Mouse (Mus musculus) macrophage (primary cell): Measurements from ENCODE around the gene Pgrmc1. TPM values are rescaled to one million over a fixed set of nuclear protein-coding genes. Genes with fewer than 3 reads are reported as not detected.
A peak's percentile ranks its signal among the peaks of the same experiment; 100 is the strongest.
"Not testable (repeated sequence)": the region's sequence is repeated elsewhere in the genome, so short reads cannot be mapped to it uniquely, and the experiment has no call there.

Experiments
- H3K27ac ChIP-seq: fragments of 350-480 bp; formaldehyde crosslinking; 2 replicates; pipeline ENCODE4 v1.9.0; 2021
- H3K36me3 ChIP-seq: fragments of 350-480 bp; formaldehyde crosslinking; 2 replicates; pipeline ENCODE4 v1.9.0; 2021; ENCODE audit errors: inconsistent target
- H3K4me3 ChIP-seq: fragments of 350-480 bp; formaldehyde crosslinking; 2 replicates; pipeline ENCODE4 v1.9.0; 2021; ENCODE audit errors: inconsistent target
- H3K79me2 ChIP-seq: fragments of 350-480 bp; formaldehyde crosslinking; 2 replicates; pipeline ENCODE4 v1.9.0; 2021; ENCODE audit errors: inconsistent target
- WGBS: methylation state at CpG from one replicate; pipeline ENCODE4 v1.1.7; 2026; ENCODE audit warnings: inconsistent platforms; ENCODE audit not compliant: missing documents; 5-methylcytosine and 5-hydroxymethylcytosine counted together
- polyA plus RNA-seq: library from polyadenylated mRNA; stranded (reverse); fragments of 250-400 nt; gene quantifications from 3 replicates; pipeline ENCODE4 v1.2.4, GENCODE M21; 2018; ENCODE audit warnings: inconsistent platforms

Gene Pgrmc1
- polyA plus RNA-seq, 1 experiment from 2014 or later, result 83.3 TPM

GRCm38 (mm10) chrX:36591539-36591938, 6.5 kb upstream of the Pgrmc1 start:
- no peaks in the 10 kb centered on the region for H3K79me2 ChIP-seq
- WGBS, result 85% methylated on average over 4 of the region's 4 CpGs
- H3K4me3 ChIP-seq, result no peak overlapping the region
- H3K27ac ChIP-seq, result no peak overlapping the region
- no peaks in the 10 kb centered on the region for H3K36me3 ChIP-seq

- Histone ChIP-seq H3K27ac (no peak overlapping the region), H3K4me3 (no peak overlapping the region), H3K36me3 (no peaks in the 10 kb centered on the region), H3K79me2 (no peaks in the 10 kb centered on the region)
- WGBS, result 75% methylated on average over 2 of the region's 3 CpGs
Measured at GRCm38 (mm10) chrX:36595247-36595646, 2.8 kb upstream of the Pgrmc1 start.

- H3K4me3 ChIP-seq, H3K79me2 ChIP-seq, H3K27ac ChIP-seq, H3K36me3 ChIP-seq: not testable (repeated sequence)
- 94% methylated on average over 3 of the region's 5 CpGs for WGBS
Measured at GRCm38 (mm10) chrX:36596483-36597120, 1.4 kb upstream of the Pgrmc1 start.

- peak overlapping the region; percentile 45 for H3K4me3 ChIP-seq
- WGBS, result 30% methylated on average over 32 of the region's 41 CpGs
- H3K79me2 ChIP-seq, result no peaks in the 10 kb centered on the region
- H3K36me3 ChIP-seq, result no peaks in the 10 kb centered on the region
- no peak overlapping the region for H3K27ac ChIP-seq
Measured at GRCm38 (mm10) chrX:36598390-36598810, 394 bp downstream of the Pgrmc1 start.

- Histone ChIP-seq H3K79me2 (no peaks in the 10 kb centered on the region), H3K27ac (no peak overlapping the region), H3K36me3 (no peaks in the 10 kb centered on the region), H3K4me3 (peak overlapping the region; percentile 45)
- WGBS, result 36% methylated on average over 13 of the region's 14 CpGs
Measured at GRCm38 (mm10) chrX:36598861-36599344, 897 bp downstream of the Pgrmc1 start.

- 62% methylated on average over 3 of the region's 3 CpGs for WGBS
- H3K27ac ChIP-seq, result no peak overlapping the region
- H3K36me3 ChIP-seq, result no peaks in the 10 kb centered on the region
- H3K4me3 ChIP-seq, result no peak overlapping the region
- no peaks in the 10 kb centered on the region for H3K79me2 ChIP-seq
Measured at GRCm38 (mm10) chrX:36599656-36600055, 1.6 kb downstream of the Pgrmc1 start.

GRCm38 (mm10) chrX:36600066-36600465, 2.1 kb downstream of the Pgrmc1 start:
- H3K4me3 ChIP-seq, result no peak overlapping the region
- H3K79me2 ChIP-seq, result no peaks in the 10 kb centered on the region
- 72% methylated on average over 8 of the region's 8 CpGs for whole genome bisulfite sequencing
- H3K27ac ChIP-seq, result no peak overlapping the region
- H3K36me3 ChIP-seq, result no peaks in the 10 kb centered on the region

- Histone ChIP-seq H3K4me3 (no peak overlapping the region), H3K36me3 (no peaks in the 10 kb centered on the region), H3K27ac (no peak overlapping the region), H3K79me2 (no peaks in the 10 kb centered on the region)
- WGBS, result 85% methylated on average over 2 of the region's 2 CpGs
Measured at GRCm38 (mm10) chrX:36602926-36603325, 4.9 kb downstream of the Pgrmc1 start.

GRCm38 (mm10) chrX:36604040-36604439, 6.0 kb downstream of the Pgrmc1 start:
- WGBS, result 87% methylated on average over 4 of the region's 4 CpGs
- Histone ChIP-seq H3K4me3 (no peak overlapping the region), H3K27ac (no peak overlapping the region), H3K36me3 (no peaks in the 10 kb centered on the region), H3K79me2 (no peaks in the 10 kb centered on the region)

GRCm38 (mm10) chrX:36609117-36609516, 11.1 kb downstream of the Pgrmc1 start:
- Histone ChIP-seq H3K27ac (no peak overlapping the region), H3K36me3 (no peaks in the 10 kb centered on the region), H3K79me2 (no peaks in the 10 kb centered on the region), H3K4me3 (no peak overlapping the region)
- WGBS, result 96% methylated on average over 2 of the region's 2 CpGs

- Histone ChIP-seq H3K36me3 (no peaks in the 10 kb centered on the region), H3K4me3 (no peak overlapping the region), H3K79me2 (no peaks in the 10 kb centered on the region), H3K27ac (no peak overlapping the region)
- 81% methylated on average over 3 of the region's 3 CpGs for WGBS
Measured at GRCm38 (mm10) chrX:36628102-36628501, 30.1 kb downstream of the Pgrmc1 start.

GRCm38 (mm10) chrX:36630771-36631170, 32.8 kb downstream of the Pgrmc1 start:
- no peak overlapping the region for H3K4me3 ChIP-seq
- no peak overlapping the region for H3K27ac ChIP-seq
- WGBS, result 13% methylated on average over 1 of the region's 1 CpGs
- H3K79me2 ChIP-seq, result no peaks in the 10 kb centered on the region
- no peaks in the 10 kb centered on the region for H3K36me3 ChIP-seq

- Histone ChIP-seq H3K27ac (peak overlapping the region; percentile 46), H3K4me3 (no peak overlapping the region), H3K36me3 (no peaks in the 10 kb centered on the region), H3K79me2 (no peaks in the 10 kb centered on the region)
- 77% methylated on average over 6 of the region's 6 CpGs for WGBS
Measured at GRCm38 (mm10) chrX:36640046-36640445, 42.0 kb downstream of the Pgrmc1 start.

GRCm38 (mm10) chrX:36644657-36645551, 46.9 kb downstream of the Pgrmc1 start, which contains the start of gene Akap17b:
TSS of gene Akap17b (minus strand) at chrX:36645395.
- no peaks in the 10 kb centered on the region for H3K79me2 ChIP-seq
- no peak within 1 kb of the TSS for H3K27ac ChIP-seq
- WGBS, result 29% methylated on average over 51 of the region's 60 CpGs
- H3K4me3 ChIP-seq, result peak within 1 kb of the TSS; percentile 32
- H3K36me3 ChIP-seq, result no peaks in the 10 kb centered on the region
